In the genomic region with DNA sequence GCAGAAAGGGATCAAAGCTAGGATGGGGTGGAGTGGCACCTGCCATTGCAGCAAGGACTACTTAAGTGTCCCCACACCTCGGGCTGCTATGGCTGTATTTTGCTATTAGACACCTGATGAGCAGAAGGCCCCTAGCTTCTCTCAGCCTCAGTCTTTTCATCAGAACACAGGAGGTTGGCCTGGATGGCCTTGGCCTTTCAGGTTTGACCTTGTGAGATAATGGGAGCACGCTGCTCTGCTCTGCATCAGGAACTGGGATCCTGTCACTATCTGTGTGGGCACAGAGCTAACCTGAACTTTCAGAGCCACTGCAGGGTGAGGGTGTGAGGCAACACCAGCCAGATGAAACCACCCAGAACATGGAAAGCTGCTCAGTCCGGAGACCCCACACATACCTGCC, we compare ENCODE assay signal across 23 mouse cellular contexts. TPM values are rescaled to one million over a fixed set of nuclear protein-coding genes. Genes with fewer than 3 reads are reported as not detected.
"Had no signal": no experiment of that assay in that cellular context is flagged by ENCODE, and none has a peak within 500 bp of the region (broad histone marks: within the 10 kb centered on the region; RNA-seq: fewer than 3 reads in every experiment).

No protein-coding gene starts in this region.

- DNase-seq: kidney, adult 8-10 months; kidney, postnatal 10 days; kidney, postnatal 4 days; liver; lung, adult 18-20 months; lung, postnatal 10 days; lung, postnatal 36 days; retina, postnatal 1 day; right cerebral cortex, postnatal 25 days; spleen, adult 18-20 months; thymus, adult 18-20 months; thymus, postnatal 36 days had no signal

RNA-seq across cellular contexts. Expression of a gene that starts 14.7 kb away (rescaled TPM):
- total RNA-seq: neutrophil, adult 5-6 weeks had no signal
- polyA plus RNA-seq: kidney, embryonic 15.5 days; limb, embryonic 10.5 days; limb, embryonic 13.5 days; liver, embryonic 12.5 days; liver, embryonic 15.5 days; lung, embryonic 15.5 days; midbrain, embryonic 12.5 days; midbrain, embryonic 15.5 days; neural tube, embryonic 13.5 days; stomach, embryonic 16.5 days had no signal

RNA-seq across cellular contexts. Expression of a gene that starts 14.8 kb away (rescaled TPM):
- total RNA-seq: neutrophil, adult 5-6 weeks had no signal
- polyA plus RNA-seq: liver, embryonic 12.5 days had no signal
